Mouse (Mus musculus) olfactory bulb, adult 2 months (tissue): ENCODE measurements around the gene Cyp1a2. TPM values are rescaled to one million over a fixed set of nuclear protein-coding genes. Genes with fewer than 3 reads are reported as not detected.
"Not testable (repeated sequence)": the region's sequence is repeated elsewhere in the genome, so short reads cannot be mapped to it uniquely, and the experiment has no call there.

Experiments
- H3K27ac ChIP-seq: fragments of 200-500 bp; 2 replicates; pipeline ENCODE4 v1.5.1; 2012; ENCODE audit warnings: low read depth, low read length; ENCODE audit not compliant: insufficient read depth
- H3K4me1 ChIP-seq: fragments of 200-500 bp; 2 replicates; pipeline ENCODE4 v1.6.1; 2012; ENCODE audit warnings: low read length; ENCODE audit not compliant: control insufficient read depth, insufficient read depth
- H3K4me3 ChIP-seq: fragments of 200-500 bp; 2 replicates; pipeline ENCODE4 v1.5.1; 2012; ENCODE audit warnings: mild to moderate bottlenecking, low read depth, low read length, moderate library complexity; ENCODE audit not compliant: insufficient read depth
- CTCF ChIP-seq: fragments of 200-500 bp; IDR thresholded peaks from 2 replicates; pipeline ENCODE4 v1.5.1; 2012; ENCODE audit warnings: low read depth, mild to moderate bottlenecking, low read length, moderate library complexity; ENCODE audit not compliant: insufficient read depth
- POLR2A ChIP-seq: fragments of 200-500 bp; IDR thresholded peaks from 2 replicates; pipeline ENCODE4 v1.6.1; 2012; ENCODE audit warnings: mild to moderate bottlenecking, low read depth, low read length, moderate library complexity; ENCODE audit not compliant: insufficient read depth
- WGBS: fragments of 180-500 bp; shearing (Covaris S2); methylation state at CpG from one replicate; pipeline ENCODE4 v1.1.7; 2018; 5-methylcytosine and 5-hydroxymethylcytosine counted together
- polyA plus RNA-seq: library from polyadenylated mRNA; stranded (reverse); fragments of >200 nt; gene quantifications from 2 replicates; pipeline ENCODE4 v1.2.4, GENCODE M21; 2012; ENCODE audit warnings: low replicate concordance; ENCODE audit not compliant: missing spikeins, insufficient read depth, insufficient read length

Cyp1a2 gene
- polyA plus RNA-seq = not detected in 2 replicates

DNA sequence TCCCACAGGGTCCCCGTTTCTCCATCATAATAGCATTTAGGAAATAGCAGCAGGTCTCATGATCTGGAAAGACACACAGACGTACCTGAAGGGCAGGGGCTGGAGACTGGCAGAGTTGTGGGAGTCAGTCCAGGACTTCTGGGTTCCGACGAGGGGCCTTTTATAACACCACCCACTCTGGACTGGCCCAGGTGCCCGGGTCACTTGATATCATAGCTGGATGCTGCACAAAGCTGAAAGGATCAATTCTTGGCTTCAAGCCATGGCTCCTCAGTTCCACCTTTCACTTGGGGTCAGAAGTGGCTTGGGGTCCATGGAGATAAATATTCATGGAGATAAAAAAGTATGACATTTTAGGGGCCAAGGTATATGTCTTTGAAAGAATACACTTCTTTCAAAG is at the start of gene Cyp1a2:
Gene Cyp1a2, minus strand, starts transcription at position 184 of the 400 bp plus-strand sequence.
- H3K4me3 ChIP-seq = no peak within 1 kb of the TSS
- WGBS = 77% methylated on average over 5 of the region's 5 CpGs
- H3K27ac ChIP-seq = no peak within 1 kb of the TSS
- H3K4me1 ChIP-seq = no peaks in the 10 kb centered on the region
- TF ChIP-seq CTCF = no peak
- no peak for TF ChIP-seq POLR2A

DNA sequence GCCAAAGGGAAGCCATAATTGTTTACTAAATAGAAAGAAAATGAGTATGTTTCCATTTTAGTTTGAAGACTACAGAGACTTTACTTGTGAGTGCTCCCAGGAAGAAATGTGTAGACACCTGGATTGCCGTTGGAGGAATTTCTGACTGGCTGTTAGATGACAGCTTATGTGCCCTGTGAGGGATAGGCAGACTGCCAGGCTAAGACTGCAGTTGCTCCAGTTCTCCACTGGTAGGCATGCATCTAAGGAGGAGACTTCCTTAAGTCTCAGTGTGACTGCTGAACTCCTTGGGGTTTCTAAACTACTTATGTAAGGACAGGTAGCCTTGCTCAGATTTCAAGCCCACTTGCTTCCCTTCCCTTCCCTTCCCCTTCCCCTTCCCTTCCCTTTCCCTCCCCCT is 44.8 kb upstream of the Cyp1a2 start:
- WGBS = 89% methylated on average over 1 of the region's 1 CpGs
- Histone ChIP-seq H3K4me3 (no peak overlapping the region), H3K4me1 (peaks cover 2% of the 10 kb centered on the region; the same call in 1 of the 2 replicates), H3K27ac (no peak overlapping the region)
- no peak for TF ChIP-seq POLR2A
- TF ChIP-seq CTCF = no peak

DNA sequence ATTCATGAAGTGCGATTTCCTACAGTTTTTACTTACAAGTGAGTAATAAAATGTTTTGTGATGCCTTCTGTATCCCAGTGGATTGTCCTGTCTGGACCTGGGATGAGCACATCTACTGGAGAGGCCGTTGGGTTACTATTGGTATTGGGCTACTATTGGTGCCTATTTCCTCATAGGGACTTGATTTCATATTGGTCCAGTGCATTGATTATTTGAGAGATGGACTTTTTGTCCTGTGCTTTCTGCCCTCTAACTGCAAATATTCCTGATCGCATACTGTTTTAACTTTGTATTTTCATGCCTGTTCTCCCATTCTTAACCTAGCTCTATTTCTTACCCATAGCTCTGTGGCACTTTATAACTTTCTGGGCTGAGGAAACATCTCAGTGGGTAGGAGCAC is 41.2 kb upstream of the Cyp1a2 start:
- no peak overlapping the region for H3K4me3 ChIP-seq
- no peak for TF ChIP-seq CTCF
- no peak for TF ChIP-seq POLR2A
- H3K27ac ChIP-seq = no peak overlapping the region
- 98% methylated on average over 3 of the region's 3 CpGs for WGBS
- H3K4me1 ChIP-seq = peaks cover 3% of the 10 kb centered on the region; the same call in 1 of the 2 replicates

GRCm38 (mm10) chr9:57723796-57724195 is 40.3 kb upstream of the Cyp1a2 start:
- 61% methylated on average over 5 of the region's 5 CpGs for WGBS
- Histone ChIP-seq H3K4me1 (peaks cover 3% of the 10 kb centered on the region; the same call in 1 of the 2 replicates), H3K27ac (peak overlapping the region; percentile 12; the same call in 1 of the 2 replicates), H3K4me3 (no peak overlapping the region)
- TF ChIP-seq POLR2A (no peak), CTCF (no peak)

DNA sequence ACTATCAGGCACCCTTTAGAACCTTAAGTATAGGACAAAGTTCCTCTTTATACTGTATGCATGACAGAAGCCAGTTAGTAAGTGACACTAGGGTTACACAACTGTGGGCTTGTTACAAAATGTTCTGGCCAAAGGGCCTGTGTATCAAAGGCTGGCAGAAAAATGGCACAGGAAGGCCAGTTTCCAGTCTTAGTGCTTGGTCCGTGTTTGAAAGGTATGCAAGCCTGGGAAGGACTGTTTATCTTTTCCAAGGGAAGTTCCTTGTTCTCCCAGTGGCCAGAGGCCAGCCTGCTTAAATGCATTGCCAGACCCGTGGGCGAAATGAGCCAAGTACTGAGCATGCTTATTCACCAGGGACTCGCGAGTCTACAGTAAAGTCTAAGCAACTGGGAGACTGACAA is 39.8 kb upstream of the Cyp1a2 start:
- 40% methylated on average over 5 of the region's 5 CpGs for WGBS
- Histone ChIP-seq H3K27ac (0 out of 2 replicates have a peak overlapping the region, but pooled peaks have one; percentile 12), H3K4me3 (no peak overlapping the region), H3K4me1 (peaks cover 6% of the 10 kb centered on the region)
- TF ChIP-seq POLR2A (no peak), CTCF (no peak)

GRCm38 (mm10) chr9:57722371-57722770 is 38.9 kb upstream of the Cyp1a2 start:
- no peak overlapping the region for H3K27ac ChIP-seq
- H3K4me1 ChIP-seq = peaks cover 6% of the 10 kb centered on the region
- WGBS = 76% methylated on average over 1 of the region's 1 CpGs
- TF ChIP-seq CTCF (no peak), POLR2A (no peak)
- H3K4me3 ChIP-seq = no peak overlapping the region

GRCm38 (mm10) chr9:57720736-57721135 is 37.2 kb upstream of the Cyp1a2 start:
- Histone ChIP-seq H3K27ac (no peak overlapping the region), H3K4me3 (no peak overlapping the region), H3K4me1 (peaks cover 6% of the 10 kb centered on the region)
- TF ChIP-seq POLR2A (no peak), CTCF (no peak)
- WGBS = 94% methylated on average over 3 of the region's 3 CpGs

DNA sequence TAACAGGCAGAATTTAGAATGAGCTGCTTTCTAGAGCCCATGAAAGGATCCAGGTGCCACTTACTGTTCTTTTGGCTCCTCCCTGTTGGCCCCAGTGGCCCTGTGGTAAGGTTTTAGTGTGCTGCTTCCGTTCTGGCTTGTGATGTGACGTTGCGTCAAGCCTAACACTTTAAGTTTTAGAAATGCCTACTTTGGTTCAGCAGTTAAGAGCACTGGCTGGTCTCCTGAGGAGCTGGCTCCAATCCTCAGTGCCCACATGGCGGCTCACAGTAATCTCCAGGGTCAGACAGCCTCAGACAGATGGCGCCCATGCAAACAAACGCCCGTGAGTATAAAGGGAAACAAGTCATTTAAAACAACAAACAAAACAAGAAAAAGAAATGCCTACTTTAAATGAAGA is 34.9 kb upstream of the Cyp1a2 start:
- Histone ChIP-seq H3K4me3 (no peak overlapping the region), H3K4me1 (peaks cover 5% of the 10 kb centered on the region), H3K27ac (no peak overlapping the region)
- WGBS = 48% methylated on average over 7 of the region's 7 CpGs
- no peak for TF ChIP-seq POLR2A
- TF ChIP-seq CTCF = no peak

DNA sequence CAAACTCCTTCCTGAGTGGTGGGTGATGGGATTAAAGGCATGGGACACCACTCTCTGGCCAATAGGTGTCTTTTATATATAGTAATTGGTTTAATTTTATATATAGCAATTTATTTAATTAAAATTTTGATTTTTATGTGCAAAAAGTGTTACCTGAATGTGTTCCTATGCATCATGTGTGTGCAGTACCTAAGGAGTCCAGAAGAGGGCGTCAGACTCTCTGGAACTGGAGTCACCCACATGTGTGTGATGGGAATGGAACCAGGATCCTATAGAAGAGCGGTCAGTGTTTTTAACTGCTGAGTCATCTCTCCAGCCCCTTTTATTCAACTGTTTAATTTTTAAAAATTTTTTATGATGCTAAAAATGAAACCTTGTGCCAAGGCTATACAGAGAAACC is 28.7 kb upstream of the Cyp1a2 start:
- TF ChIP-seq POLR2A (no peak), CTCF (no peak)
- WGBS = 80% methylated on average over 2 of the region's 2 CpGs
- H3K4me1 ChIP-seq = peaks cover 4% of the 10 kb centered on the region
- H3K4me3 ChIP-seq = no peak overlapping the region
- H3K27ac ChIP-seq = no peak overlapping the region

DNA sequence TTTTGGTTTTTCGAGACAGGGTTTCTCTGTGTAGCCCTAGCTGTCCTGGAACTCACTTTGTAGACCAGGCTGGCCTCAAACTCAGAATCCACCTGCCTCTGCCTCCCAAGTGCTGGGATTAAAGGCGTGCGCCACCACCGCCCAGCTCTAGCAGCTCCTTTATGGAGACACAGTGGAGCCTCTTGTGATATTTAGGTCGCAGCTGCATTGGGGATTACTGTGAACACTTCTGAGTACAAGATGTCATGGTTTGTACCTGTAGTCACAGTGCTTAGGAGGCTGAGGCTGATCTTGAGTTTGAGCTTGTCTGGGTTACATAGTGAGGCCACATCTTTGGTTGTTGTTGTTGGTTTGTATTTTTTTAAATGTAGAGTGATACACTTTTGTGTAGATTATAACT is 26.7 kb upstream of the Cyp1a2 start:
- 72% methylated on average over 5 of the region's 5 CpGs for WGBS
- H3K4me1 ChIP-seq, H3K27ac ChIP-seq, H3K4me3 ChIP-seq: not testable (repeated sequence)
